8 mouse cellular contexts compared by ENCODE assay signal in the genomic region with DNA sequence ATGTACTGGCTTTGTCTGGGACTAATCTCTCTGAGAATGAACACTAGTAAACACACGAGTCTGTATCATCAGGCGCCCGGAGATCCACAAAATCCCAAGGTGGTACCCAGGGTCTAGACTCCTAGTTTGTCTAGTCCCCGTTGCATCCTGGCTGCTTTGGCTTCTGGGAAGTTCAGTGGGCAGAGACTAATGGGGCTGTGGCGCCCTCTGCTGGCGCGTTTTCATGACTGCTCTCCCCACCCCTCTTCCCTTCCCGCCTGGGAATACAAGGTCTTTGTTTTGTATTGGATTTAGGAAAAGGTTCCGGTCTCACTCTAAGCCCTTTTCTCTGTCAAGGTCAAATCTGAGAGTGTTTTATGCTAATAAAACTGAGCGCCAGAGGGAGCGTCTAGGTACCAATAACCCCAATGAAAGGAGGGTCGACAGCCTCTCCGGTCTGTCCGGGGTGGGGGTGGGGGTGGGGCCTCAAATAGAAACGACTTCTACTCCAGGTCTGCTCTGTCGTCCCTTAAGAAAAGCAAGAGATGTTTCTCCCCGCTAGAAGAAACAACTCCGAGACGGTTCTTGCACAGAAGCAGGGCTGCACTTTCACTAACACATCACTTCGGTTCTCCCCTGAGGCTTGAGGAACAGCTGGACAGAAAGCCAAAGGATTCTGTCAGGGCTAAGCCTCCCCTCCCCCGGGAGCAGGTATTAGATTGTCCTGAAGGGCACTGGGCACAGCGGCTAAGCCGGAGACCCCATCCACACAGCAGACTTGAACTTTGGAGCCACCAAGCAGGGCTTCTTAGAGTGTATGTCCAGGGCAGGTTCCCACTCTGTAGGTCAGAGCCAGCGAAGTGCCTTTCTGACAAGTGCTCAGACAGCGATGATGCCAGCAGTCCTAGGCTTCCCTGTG. TPM values are rescaled to one million over a fixed set of nuclear protein-coding genes. Genes with fewer than 3 reads are reported as not detected.
A peak's percentile ranks its signal among the peaks of the same experiment; 100 is the strongest.
DNase-seq lines count a peak whose midpoint lies in the region; ATAC-seq and TF ChIP-seq lines count a peak whose summit lies in the region.

No protein-coding gene starts in this region.

- peak; percentile 67 for DNase-seq in WW6 (ENCODE audit: low read depth, low spot score)
- peak; percentile 24 to 66 for DNase-seq in cerebellum, adult 18-20 months
- DNase-seq in forebrain, postnatal 0 days, result peak; percentile 89
- peak; percentile 55 to 83 for DNase-seq in layer of hippocampus, postnatal 25 days (ENCODE audit: extremely low spot score in 1 of 2, low spot score in 1 of 2)
- DNase-seq in lung, postnatal 14 days, result peak; percentile 72
- peak; percentile 94 for DNase-seq in retina, embryonic 14.5 days (ENCODE audit: low spot score)

- H3K4me1 ChIP-seq in forebrain, postnatal 0 days (ENCODE audit: insufficient read depth), result no peaks in the 10 kb centered on the region
- peaks cover 12% of the 10 kb centered on the region for H3K4me1 ChIP-seq in hindbrain, embryonic 12.5 days

- no peaks in the 10 kb centered on the region for H3K9me3 ChIP-seq in forebrain, postnatal 0 days (ENCODE audit: low read length)
- no peaks in the 10 kb centered on the region for H3K9me3 ChIP-seq in hindbrain, embryonic 12.5 days (replicated peaks)

- WGBS in forebrain, postnatal 0 days, result 10% methylated on average over 25 of the region's 25 CpGs
- WGBS in hindbrain, embryonic 12.5 days, result 9% methylated on average over 25 of the region's 25 CpGs

- TF ChIP-seq CTCF in forebrain, postnatal 0 days (IDR thresholded peaks at IDR 0.05; ENCODE audit: low read depth), result peak; percentile 87

- H3K9ac ChIP-seq in forebrain, postnatal 0 days, result peak overlapping the region; percentile 55
- H3K9ac ChIP-seq in hindbrain, embryonic 12.5 days, result peak overlapping the region; percentile 54

- peak overlapping the region; percentile 40 for H3K4me3 ChIP-seq in forebrain, postnatal 0 days (ENCODE audit: low read depth, low read length)
- H3K4me3 ChIP-seq in hindbrain, embryonic 12.5 days, result peak overlapping the region; percentile 34

- peak; percentile 88 for ATAC-seq in forebrain, postnatal 0 days
- peak; percentile 65 for ATAC-seq in hindbrain, embryonic 12.5 days (ENCODE audit: low FRiP score)
- no peak for ATAC-seq in erythroid progenitor cell, adult 5-6 weeks (replicated peaks; ENCODE audit: low FRiP score, poor library complexity, severe bottlenecking)

- peak overlapping the region; percentile 57 for H3K4me2 ChIP-seq in forebrain, postnatal 0 days (ENCODE audit: low read depth)
- H3K4me2 ChIP-seq in hindbrain, embryonic 12.5 days (replicated peaks), result peak overlapping the region; percentile 57

- H3K27ac ChIP-seq in forebrain, postnatal 0 days (ENCODE audit: low read depth, low read length), result 0 out of 2 replicates have a peak overlapping the region, but pooled peaks have one; percentile 11
- 0 out of 2 replicates have a peak overlapping the region, but pooled peaks have one; percentile 17 for H3K27ac ChIP-seq in hindbrain, embryonic 12.5 days

- no peaks in the 10 kb centered on the region for H3K36me3 ChIP-seq in forebrain, postnatal 0 days (ENCODE audit: insufficient read depth)
- no peaks in the 10 kb centered on the region for H3K36me3 ChIP-seq in hindbrain, embryonic 12.5 days

- H3K27me3 ChIP-seq in forebrain, postnatal 0 days (ENCODE audit: insufficient read depth, low read length), result no peaks in the 10 kb centered on the region
- peaks cover 3% of the 10 kb centered on the region; the same call in 1 of the 2 replicates for H3K27me3 ChIP-seq in hindbrain, embryonic 12.5 days

RNA-seq across cellular contexts. Expression of gene Tex35, which starts 22.1 kb away (rescaled TPM):
- not detected in 2 replicates for total RNA-seq in forebrain, postnatal 0 days (2014; rRNA removed)
- 0.21 TPM in 1 of 2 replicates, not detected in the other for polyA plus RNA-seq in forebrain, postnatal 0 days (2015; fragmentation: Nextera tagmentation; extraction: Ambion mirVana)
- polyA plus RNA-seq in hindbrain, embryonic 12.5 days (2016; fragmentation: Nextera tagmentation; extraction: Ambion mirVana), result not detected in 2 replicates
- total RNA-seq in layer of hippocampus, postnatal 25 days (2021), result not detected
- not detected in 2 replicates for total RNA-seq in erythroid progenitor cell, adult 5-6 weeks (2015; ENCODE audit: low replicate concordance)
- total RNA-seq in erythroid progenitor cell, adult 5-6 weeks (2017; ENCODE audit: low replicate concordance), result not detected in 2 replicates
